Mouse (Mus musculus) liver, adult (tissue): Measurements from ENCODE around the gene Wdr12.

Experiments
- GATA4 ChIP-seq: IDR thresholded peaks from 2 replicates; pipeline ENCODE4 v1.6.1; 2014; ENCODE audit warnings: mild to moderate bottlenecking, low read length; ENCODE audit not compliant: insufficient replicate concordance

Wdr12 gene

DNA sequence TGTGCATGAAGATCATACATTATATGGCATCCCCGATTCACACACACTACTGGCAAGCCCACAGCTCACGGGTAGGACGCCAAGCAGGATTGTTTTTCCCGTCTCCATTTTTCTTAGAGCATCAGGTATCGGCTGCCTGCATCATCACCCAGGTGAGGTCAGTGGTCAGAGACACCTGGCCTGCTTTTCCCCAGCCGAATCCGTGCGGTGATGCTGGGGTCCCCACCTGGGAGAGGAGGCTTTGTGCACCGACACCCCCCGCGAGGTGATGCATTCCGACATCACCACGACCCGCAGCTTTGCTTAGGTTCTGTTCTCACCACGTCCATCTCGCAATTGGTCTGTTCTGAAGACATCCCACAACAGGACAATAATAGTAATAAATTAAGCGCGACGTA is 56.0 kb downstream of the Wdr12 start:
- TF ChIP-seq GATA4: no peak

DNA sequence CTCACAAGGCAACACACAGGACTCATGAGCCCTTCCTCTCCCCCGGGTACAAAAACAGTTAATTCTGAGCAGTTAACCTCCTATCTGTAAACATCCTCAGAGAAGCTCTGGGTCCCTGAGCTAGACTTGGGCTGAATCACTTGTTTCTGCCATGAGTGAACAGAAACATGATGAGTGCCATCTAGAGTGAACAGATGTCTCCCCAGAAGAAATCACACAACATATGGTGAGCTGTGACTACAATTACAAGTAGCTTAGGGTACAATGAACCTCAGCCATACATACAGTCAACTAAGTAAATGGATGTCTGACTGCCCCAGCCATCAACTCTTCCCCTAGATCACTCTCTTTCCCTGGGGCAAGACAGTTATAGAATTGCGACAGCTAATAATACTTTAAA is 63.4 kb downstream of the Wdr12 start:
- TF ChIP-seq GATA4: no peak
